Mouse (Mus musculus) testis, adult 2 months (tissue): Measurements from ENCODE around the gene Daam2.

Experiments used
- CTCF ChIP-seq: fragments of 200-500 bp; IDR thresholded peaks from 2 replicates; pipeline ENCODE4 v1.5.1; 2012; ENCODE audit warnings: low read depth, mild to moderate bottlenecking, inconsistent platforms, low read length, moderate library complexity; ENCODE audit not compliant: control insufficient read depth, insufficient read depth, insufficient replicate concordance
- POLR2A ChIP-seq: fragments of 200-500 bp; IDR thresholded peaks from 2 replicates; pipeline ENCODE4 v1.6.1; 2012; ENCODE audit warnings: low read depth, mild to moderate bottlenecking, inconsistent platforms, low read length, moderate library complexity; ENCODE audit not compliant: control insufficient read depth

DNA sequence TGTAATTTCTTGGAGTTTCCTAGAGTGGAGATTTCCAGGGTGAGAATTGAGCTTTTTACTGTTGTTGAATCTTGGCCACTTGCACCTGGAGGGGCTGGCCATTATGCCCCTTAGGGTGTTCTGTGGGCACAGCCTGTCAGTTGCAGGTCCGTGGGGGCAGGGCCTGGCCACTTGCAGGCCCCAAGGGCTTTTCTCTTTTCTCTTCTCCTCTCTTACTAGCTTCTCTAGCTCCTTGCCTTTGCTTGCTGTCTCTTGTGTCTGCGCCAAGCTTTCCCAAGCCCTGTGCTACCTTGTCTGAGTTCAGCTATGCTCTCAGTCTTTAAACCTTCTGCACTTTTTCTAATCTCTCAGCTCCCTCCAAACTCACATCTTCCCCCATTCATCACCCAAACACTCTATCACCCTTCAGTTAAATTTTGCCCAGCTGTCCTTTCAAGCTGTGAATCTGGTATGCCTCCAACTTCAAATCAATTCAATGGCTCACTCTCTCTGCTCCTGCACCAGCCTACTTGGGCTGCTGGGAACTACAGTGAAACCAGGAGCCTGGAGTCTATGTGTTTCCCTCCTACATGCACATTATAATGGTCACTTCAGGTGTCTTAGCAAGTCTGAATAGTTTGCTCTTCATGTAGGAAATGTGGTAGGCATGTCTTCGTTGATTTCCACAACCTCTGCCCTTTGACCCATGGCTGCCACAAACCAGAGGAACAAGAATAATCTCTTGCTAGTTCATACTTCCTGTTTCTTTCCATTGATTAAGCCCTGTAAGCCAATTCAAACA is 141.7 kb downstream of the Daam2 start:
- no peak for TF ChIP-seq POLR2A
- no peak for TF ChIP-seq CTCF
